Mouse (Mus musculus) embryo, embryonic 9.5 days (tissue): Measurements from ENCODE around the gene Cyth2.

ENCODE experiments used
- DNase-seq: peaks from one replicate; pipeline ENCODE4 v3.0.0-alpha.2; 2017; ENCODE audit errors: extremely low spot score

Cyth2 gene

DNA sequence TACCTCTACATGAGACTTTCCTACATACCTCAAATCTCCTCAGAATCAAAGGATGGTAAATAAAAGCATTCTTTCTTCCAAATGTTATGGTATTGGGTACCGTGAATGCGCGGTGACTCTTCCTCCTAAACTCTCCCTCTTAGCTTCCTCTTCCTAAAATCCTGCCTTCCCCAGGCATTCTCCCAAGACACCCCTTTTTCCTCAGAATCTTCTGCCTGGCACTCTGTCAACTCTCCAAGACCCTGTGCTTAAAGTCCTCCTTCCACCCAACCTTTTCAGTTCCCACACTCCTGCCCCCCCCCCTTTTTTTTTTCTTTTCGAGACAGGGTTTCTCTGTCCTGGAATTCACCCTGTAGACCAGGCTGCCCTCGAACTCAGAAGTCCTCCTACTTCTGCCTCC lies 460 bp upstream of the Cyth2 start:
- DNase-seq: no peak

DNA sequence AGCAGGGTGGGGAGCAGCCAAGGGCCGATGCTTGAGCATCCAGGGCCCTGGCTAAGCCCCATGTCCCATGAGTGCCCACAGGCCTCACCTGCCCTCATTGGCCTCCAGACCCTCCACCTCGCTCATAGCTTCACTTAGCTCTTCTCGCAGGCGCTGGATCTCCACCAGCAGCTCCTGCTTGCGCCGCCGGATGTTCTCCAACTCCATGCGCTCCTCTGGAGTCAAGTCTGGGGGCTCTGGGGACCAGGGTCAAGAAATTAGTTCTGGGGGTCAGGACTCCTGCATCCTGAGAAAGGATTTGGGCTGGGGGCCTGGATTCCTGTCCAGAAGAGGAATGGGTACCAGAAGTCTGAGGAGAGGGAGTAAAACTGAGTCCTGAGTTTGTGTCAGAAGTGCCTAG lies 1.5 kb downstream of the Cyth2 start:
- DNase-seq: no peak

DNA sequence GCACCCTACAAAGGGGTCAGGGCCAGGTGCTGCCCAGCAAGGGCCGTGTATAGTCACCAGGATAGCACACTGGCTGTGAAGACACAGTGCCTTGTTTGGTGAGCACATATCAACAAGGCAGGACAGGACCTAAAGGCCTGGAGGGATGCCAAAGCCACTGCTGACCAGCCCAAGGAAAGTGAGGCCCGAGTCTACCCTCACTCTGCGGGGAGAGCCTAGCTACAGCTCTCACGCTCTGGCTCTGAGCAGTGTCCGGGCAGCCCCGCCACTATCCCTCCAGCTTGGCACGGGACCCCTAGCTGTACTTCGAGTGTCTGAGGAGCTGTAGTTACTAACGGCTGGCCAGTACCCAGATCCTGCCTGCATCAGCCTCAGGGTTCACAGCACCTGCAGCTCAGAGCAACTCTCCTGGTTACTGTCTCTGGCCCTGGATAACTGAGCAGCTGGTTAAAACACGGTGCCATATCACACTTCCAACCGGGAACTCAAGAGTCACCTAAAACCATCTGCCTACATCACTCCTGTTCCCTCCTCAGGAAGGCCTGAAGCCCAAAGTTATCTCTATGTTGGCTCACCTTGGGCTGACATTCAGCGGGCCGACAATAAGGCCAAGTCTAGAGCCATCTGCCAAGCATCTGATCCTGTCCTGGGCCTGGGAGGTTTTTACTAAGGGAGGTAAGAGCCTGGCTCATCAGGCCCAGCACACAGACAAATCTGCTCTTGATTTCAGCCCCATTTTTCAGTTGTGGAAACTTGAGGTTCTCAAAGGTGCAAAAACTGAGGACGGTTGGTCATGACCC lies 4.9 kb downstream of the Cyth2 start:
- DNase-seq: no peak

DNA sequence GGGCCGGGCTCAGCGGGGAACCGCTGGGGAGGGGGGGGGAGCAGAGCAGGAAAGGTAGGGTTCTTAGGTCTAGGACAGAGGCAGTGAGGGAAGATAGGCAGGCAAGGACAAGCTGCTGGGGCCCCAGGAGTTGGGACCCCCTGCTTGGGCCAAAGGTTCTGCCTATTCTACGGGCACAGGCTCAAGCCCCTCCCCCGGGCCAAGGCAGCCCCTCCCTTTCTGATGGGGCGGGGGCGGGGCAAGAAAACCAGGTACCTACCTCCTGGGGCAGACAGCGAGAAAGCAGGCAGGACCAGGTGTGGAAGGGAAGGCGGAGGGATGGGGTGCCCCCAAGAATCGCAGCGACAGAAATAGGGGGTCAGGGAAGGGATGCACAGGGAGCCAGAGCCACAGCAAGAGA lies 5.9 kb downstream of the Cyth2 start:
- no peak for DNase-seq

DNA sequence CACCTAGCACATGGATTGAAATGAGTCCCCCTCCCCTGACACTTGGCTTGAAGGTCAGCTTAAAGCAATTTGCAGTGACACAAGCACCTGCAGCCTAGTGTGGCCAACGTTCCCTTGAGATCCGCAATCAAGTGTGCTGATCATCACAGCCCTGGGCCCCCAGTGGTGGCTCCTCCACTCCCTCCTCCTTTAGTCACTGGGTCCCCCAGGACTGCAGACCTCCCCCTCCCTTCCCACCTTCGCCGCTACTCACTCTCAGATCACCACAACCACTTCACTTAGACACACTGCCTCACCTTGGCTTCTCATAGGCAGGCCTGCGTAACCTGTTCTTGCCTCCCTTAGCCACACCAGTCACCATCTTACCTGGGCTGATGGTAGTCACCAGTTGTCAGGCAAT lies 8.4 kb downstream of the Cyth2 start:
- DNase-seq: no peak

DNA sequence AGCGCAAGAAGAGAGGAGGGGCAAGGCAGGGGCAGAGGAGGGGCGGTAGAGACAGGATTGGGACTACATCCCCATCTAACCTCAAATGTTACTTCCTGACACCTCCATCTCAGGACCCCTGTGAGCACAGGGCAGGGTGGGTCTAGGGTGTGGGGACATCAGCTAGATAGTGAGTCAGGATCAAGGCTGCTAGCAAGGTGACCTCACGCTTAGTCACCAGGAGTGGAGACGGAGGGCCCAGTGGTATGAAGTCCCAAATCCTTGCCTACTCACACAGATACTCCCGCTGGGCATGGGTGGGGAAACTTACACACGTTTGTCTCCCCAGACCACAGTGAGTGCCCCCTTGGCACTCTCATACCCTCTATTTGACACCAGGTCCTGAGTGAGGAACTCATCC lies 11.8 kb downstream of the Cyth2 start:
- DNase-seq: no peak

DNA sequence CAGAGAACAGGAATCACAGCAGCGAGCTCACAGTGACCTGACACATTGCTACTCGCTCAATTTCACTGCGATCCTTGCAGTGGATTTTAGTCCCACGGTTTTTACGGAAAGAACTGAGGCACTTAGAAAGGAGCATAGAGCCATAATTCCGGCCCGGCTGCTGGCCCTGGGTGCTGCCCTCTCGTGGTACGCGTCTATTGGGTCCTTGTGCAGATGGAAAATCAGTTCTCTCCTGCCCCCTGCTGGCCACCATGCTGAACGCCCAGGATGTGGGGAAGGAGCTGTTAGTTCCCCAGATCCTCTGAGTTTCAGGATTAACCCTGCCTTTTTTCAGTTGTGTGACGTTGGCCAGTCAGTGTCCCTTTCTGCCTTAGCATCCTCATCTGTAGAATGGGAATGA lies 13.0 kb downstream of the Cyth2 start:
- DNase-seq: peak; percentile 88

DNA sequence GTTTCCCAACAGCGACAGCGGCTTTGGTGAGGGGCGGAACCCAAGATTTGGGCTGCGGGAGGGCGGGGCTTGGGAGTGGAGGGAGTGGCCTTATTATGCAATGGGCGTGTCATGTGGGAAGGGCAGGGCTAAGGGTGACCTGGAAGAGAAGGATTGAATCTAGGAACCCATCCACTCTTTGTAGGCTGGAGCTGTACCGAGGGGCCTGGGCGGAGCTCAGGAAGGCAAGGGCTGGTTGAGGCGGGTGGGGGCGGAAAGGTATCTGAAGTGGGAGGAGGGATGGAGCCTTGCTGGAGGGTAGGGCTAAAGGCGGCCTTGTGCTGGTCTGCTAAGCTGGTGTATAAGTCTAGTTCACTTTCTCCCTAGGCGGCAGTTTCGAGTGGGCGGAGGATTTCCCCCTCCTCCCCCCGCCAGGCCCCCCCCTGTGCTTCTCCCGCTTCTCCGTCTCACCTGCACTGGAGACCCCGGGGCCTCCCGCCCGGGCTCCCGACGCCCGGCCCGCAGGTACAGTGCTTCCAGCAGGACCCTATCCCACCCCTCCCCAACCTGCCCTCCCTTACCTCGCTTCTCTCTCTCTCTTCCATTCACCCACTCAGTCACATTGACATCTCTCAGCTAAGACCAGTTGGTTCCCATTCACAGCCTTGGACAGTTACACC lies 13.7 kb downstream of the Cyth2 start:
- DNase-seq: peak; percentile 69

DNA sequence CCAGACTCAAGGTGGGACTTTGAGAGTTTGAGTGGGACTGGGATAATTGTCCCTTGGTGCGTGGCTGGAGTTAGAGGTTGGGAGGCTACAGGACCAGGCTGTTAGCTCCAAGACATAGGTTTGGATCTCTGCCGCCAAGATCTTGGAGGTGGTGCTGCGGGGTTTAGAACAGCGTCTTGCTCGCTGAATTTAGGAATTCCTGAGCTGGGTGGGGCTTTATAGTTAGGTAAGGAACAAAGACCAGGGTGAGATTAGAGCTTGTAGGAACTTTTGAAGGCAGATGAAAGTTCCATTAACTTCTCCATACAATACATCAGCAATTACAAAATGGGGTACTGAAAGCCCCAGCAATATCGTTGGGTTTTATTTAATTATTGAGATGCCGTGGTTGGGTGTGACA lies 14.4 kb downstream of the Cyth2 start:
- DNase-seq: no peak

DNA sequence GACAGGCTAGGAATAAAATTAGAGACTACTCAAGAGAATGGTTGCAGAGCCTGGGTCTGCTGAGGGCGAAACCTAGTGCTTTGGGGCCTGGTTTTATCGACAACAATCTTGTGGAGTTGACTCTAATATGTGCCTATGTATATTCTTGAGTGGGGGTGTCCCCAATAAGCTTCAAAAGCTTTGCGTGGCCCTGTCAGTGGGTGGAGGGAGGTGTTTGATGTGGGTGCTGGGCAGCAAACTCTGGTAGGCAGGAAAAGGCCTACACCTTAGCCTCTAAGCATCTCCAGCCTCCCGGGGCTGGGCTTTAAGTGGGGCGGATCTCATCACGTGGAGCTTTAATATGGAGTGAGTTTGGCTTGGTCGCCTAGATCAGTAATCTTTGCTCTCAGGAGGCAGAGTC lies 15.4 kb downstream of the Cyth2 start:
- no peak for DNase-seq

DNA sequence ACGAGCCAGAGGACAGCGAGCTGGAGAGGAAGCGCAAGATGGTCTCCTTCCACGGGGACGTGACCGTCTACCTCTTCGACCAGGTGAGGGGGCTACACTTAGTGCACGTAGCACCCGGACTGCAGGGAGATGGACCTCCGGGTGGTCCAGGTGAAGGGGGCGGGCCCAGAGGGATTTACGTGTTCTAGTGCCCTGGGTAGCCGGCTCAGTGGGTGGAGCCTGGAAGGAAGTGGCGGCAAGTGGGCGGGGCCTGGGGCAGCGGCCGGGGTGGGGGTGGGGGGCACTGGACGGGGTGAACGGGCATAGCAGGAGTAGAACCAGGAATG lies 15.9 kb downstream of the Cyth2 start:
- no peak for DNase-seq

DNA sequence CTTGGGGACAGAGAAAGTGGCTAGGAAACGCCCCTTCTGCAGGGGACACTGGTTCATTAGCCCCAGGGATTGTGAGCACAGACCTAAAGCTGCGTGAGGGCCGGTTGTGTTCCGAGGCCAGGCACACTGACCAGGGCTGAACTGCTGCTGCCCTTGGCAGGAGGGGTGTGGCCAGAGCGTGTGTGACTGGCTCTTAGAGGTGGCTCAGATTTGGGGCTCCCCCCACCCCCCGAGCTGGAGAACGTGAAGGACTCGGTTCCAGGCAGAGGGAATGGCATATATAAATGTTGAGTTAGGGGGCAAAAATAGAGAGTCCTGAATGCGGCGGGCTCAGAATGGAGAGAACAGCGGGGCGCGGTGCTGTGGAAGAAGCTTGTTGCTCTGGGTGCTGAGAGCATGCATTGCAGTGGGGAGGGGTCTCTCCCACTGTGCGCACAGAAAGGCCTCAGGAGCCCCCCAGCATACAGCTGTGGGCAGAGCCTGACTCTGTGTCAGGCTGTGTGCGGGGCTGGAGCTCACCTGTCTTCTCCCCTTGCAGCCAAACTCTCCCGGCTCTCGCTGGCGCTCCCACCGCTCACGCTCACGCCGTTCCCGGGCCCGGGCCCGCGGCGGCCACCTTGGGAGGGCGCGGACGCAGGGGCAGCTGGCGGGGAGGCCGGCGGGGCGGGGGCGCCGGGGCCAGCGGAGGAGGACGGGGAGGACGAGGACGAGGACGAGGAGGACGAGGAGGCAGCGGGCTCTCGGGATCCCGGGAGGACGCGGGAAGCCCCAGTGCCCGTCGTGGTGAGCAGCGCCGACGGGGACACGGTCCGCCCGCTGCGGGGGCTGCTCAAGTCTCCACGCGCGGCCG lies 16.5 kb downstream of the Cyth2 start:
- DNase-seq: no peak

DNA sequence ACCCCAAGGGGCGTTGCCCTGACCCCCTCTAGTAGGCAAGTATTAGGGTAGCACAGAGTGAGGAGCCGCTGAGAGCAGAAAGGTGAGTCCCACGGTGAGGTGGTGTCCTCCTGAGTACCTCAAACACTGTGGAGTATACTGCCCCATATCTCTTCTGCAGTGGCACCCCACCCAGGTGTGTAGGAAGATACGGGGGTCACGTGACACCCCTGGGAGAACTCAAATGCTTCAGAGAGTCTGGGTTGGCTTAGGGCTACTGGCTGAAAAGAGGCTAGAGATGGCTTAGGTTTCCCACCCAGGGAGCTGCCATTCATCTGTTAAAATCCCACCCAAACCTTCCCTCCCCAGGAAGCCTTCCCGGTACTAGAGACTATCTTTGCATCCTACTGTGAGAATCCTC lies 17.4 kb downstream of the Cyth2 start:
- no peak for DNase-seq

DNA sequence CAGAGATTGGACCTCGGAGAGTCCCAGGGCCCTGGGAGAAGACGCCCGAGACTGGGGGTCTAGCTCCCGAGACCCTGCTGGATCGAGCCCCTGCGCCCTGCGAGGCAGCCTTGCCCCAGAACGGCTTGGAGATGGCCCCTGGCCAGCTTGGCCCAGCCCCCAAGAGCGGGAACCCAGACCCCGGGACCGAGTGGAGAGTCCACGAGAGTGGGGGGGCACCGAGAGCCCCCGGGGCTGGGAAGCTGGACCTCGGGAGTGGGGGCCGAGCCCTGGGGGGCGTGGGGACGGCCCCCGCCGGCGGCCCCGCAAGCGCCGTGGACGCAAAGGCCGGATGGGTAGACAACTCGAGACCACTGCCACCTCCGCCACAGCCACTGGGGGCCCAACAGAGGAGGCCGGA lies 19.4 kb downstream of the Cyth2 start:
- DNase-seq: no peak

DNA sequence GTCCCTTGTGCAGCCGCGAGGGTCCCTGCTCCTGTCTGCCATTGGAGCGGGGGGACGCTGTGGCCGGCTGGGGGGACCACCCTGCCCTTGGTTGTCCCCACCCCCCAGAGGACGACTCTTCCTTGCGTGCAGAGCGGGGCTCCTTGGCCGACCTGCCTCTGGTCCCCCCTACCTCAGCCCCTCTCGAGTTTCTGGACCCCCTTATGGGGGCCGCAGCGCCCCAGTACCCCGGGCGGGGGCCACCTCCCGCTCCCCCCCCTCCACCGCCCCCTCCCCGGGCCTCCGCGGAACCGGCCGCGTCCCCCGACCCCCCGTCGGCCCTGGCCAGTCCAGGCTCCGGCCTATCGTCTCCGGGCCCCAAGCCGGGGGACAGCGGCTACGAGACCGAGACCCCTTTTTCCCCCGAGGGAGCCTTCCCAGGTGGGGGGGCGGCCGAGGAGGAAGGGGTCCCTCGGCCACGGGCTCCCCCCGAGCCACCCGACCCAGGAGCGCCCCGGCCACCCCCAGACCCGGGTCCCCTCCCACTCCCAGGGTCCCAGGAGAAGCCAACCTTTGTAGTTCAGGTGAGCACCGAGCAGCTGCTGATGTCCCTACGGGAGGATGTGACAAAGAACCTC lies 20.3 kb downstream of the Cyth2 start:
- DNase-seq: no peak

DNA sequence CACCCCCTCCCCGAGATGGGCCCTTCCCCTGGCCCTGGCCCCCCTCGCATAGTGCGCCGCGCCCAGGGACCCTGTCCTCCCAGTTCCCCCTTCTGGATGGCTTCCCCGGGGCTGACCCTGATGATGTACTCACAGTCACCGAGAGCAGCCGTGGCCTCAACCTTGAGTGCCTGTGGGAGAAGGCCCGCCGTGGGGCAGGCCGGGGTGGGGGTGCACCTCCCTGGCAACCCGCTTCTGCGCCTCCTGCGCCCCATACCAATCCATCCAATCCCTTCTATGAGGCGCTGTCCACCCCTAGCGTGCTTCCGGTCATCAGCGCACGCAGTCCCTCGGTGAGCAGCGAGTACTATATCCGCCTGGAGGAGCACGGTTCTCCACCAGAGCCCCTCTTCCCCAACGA lies 21.1 kb downstream of the Cyth2 start:
- DNase-seq: no peak

DNA sequence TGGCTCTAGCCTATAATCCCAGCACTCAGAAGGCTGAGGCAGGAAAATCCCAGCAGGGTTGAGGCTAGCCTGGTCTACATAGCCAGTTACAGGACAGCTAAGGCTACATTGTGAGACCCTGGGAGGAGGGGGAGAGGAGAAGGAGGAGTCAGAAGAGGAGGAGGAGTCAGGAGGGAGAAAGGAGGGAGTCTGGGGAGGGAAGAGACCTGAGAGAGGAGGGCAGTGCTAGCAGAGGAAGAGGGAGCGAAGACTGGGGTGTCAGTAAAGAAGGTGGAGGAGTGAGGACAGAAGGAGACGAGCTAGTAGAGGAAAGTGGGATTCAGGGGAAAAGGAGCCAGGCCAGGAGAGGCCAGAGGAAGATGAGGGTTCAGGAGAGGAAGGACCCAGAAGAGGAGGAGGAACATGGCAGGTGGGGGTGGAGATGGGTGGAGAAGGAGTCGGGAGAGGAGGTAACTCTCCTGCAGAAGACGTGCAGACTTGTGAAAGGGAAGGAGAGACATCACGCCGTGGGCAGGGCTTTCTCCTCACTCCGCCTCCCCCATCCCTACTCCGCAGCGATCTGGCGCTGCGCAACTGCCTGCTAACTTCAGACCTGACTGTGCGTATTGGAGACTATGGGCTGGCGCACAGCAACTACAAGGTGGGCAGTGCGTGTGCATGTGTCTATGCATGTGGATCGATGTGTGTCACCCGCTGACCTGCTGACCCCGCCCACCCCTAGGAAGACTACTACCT lies 22.5 kb downstream of the Cyth2 start:
- DNase-seq: no peak

DNA sequence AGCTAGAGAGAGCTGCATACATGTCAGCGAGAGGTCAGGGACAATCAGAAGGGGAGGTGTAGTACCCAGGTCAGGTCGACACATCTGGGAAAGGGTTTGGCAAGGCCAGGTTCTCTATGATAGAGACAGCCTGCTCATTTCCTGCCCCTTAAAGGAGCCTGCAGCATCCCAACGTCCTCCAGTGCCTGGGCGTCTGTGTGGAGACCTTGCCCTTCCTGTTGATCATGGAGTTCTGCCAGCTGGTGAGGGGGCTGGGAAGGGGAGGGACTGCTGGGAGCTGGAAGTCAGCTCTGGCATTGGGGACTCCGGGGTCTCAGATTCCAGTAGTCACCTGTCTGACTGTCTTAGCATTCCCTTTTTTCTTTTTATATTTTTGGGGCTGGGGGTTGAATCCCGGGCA lies 23.7 kb downstream of the Cyth2 start:
- no peak for DNase-seq

DNA sequence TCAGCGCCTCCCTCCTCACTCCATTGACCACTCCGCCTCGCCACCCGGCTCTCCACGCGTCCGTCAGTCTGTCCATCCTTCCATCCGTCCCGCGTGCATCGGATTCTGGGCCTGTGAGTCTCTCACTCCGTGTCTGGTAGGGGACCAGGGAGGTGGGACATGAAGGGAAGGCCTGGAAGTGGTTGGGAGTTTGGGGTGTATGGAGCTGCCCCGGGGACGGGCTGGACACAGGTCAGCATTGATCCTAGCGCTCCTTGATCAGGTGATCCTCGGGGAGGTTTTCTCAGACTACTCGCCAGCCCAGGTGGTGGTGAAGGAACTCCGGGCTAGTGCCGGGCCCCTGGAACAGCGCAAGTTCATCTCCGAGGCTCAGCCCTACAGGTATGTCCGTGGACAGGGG lies 26.7 kb downstream of the Cyth2 start:
- no peak for DNase-seq

DNA sequence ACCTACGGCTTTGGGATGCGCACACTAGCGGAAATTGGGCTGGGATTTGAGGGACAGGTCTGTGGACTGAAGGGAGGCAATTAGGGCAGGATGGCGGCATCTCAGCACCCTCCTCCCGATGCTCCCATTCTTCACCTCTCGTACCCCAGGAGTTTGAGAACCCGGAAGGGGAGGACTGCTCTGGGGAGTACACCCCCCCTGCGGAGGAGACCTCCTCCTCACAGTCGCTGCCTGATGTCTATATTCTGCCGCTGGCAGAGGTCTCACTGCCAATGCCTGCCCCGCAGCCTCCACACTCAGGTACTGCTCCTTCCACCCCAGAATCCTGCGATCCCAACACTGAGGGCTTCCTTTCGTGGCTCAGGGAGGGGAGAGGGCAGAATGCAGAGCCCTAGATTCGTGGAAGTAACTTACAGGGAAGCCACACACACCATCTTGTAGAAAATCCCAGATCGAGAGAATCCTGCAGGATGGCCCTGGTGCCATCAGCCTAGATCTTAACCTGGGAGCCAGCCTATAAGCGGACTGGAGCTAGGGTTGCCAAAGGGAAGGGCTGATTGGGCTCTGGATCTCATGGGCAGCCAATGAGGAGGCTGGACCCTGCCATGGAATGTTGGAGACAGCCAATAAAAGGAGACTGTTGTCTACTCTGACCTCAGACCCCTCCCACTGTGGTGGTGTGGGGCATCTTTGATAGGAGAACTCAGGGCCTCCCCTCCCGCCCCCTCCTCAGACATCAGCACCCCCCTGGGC lies 27.5 kb downstream of the Cyth2 start:
- DNase-seq: peak; percentile 73

DNA sequence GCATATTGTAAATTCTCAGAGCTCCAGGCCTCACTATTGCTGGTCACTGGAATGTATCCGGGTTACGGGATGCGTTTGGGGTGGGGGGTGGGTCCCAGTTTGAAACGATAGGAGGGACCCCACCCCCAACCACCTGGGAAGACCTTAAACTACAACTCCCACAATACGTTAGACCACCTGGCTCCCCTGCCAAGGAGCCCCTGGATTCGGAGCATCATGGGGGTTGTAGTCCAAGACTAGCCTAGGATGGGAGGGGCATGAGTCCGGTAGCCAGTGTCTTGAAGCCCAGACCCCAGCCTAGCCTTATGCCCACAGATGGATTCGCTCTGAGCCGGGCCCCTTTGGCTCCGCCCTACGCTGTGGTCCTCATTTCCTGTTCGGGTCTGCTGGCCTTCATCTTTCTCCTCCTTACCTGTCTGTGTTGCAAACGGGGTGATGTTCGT lies 28.2 kb downstream of the Cyth2 start:
- DNase-seq: peak; percentile 84
